Mouse (Mus musculus) cerebellum, postnatal 4 days (tissue): ENCODE results near the gene Serinc5.
"Not testable (repeated sequence)": the region's sequence is repeated elsewhere in the genome, so short reads cannot be mapped to it uniquely, and the experiment has no call there.

Source experiments
- DNase-seq, 2 experiments: peaks; one replicate each; pipeline ENCODE4 v3.0.0; 2022; ENCODE audit warnings: low spot score in 2 of 2, mixed read lengths in 1 of 2

The Serinc5 gene

DNA sequence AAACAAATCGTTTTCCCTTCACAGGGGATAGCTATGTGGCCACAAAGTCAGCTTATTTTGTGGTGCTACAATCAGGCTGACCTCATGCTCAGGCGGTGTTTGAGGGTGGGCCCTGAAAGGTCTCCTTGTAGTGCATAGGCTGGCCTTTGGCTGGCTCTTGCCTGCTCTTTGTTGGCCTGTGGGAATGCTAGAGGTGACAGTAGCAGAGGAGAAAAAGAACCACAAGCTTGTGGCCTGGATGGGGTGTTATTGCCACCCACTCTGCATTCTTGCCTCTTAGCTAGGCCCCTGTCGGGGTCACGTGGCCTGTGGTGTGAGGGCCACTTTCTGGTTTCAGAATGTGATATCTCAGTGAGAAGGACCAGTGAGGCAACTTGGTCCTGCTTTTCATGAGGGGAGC, 54.1 kb downstream of the Serinc5 start:
- no peak for DNase-seq

DNA sequence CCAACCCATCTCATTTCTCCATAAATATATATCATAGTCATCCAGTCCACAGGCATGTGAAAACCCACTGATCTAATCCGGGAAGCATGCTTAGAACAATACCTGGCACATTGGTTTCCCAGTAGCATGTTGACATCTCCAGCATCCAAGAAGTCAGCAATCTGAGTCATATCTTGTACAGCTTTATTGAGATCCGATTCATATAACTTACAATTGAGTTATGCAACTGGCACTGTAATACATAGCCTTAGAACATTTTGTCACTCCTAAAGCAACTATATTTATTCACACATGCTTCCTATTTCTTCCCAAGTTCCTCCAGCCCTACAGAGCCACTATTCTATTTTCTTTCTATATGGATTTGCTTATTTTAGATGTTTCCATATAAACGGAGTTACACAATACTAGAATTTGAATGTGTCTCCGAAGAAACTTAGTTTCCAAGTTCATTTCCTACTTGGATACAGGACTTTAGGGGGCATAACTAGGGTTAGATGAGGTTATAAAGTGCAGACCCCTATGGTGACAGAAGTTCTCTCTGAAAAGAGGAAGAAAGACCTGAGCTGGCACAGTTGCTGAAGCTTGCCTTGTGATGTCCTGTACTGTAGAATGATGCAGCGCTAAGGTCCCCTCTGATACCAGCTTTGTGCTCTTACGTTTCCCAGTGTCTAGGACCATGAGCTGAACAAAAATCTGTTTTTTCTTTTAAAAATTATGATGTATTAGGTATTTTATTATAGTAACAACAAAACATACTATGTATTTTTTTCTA, 57.5 kb downstream of the Serinc5 start:
- DNase-seq, result no peak

DNA sequence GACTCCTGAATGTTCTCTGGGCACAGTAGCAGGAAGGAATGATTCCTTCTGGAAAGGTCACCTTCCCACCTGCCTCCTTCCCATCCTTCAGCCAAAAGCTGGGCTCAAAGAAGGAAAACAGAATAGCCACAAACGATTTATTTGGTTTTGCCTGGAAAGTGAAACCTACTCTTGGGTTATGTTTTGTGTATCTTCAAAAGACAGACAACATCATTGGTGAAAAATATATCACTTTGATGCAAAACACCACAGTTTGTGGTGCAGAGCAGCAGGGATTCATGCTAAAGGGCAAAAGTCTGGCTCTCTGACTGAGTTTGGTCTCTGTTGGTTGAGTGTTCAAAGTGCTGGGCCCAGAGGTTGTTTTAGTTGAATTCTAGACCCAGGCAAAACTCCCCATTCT, 60.8 kb downstream of the Serinc5 start:
- no peak for DNase-seq

GRCm38 (mm10) chr13:92674676-92675075, 63.8 kb downstream of the Serinc5 start:
- DNase-seq, result no peak

GRCm38 (mm10) chr13:92675308-92675707, 64.4 kb downstream of the Serinc5 start:
- no peak for DNase-seq

DNA sequence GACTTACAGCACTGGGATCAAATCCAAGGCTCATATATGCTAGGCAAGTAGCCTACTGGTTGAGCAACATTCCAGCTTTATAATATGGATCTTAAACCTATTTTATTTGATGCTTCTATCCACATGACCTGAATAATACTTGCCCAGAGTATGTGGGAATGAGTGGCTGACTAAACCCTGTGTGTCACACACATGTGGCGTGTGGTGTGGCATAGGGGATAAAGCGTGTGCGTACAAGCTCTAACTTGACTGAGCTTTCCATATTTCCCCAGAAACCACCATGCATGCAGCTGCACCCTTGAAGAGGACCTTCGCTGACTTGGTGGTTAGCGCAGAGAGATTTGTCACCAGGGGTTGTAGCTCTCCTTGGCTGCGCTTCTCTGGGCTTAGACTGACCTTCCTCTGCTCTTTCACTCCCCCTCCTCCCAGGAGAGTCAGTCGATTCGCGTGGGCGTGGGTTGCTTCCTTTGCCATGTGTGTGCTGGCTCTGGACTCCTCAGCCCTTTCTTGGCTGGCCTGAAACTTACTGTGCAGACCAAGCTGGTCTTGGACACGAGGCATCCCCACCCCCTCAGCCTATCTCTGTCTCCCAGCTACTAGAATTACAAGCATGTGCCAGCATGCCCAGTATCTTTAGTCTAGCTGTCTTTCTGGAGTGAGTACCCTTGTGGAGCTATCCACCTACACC, 65.2 kb downstream of the Serinc5 start:
- no peak for DNase-seq

GRCm38 (mm10) chr13:92677656-92678055, 66.8 kb downstream of the Serinc5 start:
- DNase-seq, result no peak

- DNase-seq, result no peak
Measured at GRCm38 (mm10) chr13:92679661-92680060, 68.8 kb downstream of the Serinc5 start.

DNA sequence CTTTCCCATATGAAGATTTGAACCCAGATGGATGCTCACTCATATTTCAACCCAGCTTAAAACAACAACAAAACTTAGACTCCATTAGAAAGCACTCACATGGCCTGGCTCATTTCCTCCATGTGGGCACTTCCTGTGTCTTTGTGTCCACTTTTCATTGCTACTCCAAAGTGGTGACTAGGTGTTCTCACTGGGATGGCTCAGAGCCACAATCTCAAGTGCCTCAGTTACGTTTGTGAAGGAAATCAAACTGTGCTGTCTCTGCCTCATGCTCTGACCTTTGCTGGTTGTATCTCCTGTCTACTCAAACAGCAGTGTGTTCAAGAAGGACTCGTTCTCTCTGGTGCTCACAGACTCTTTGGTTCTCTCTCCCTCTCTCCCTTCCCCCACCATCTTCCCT, 70.7 kb downstream of the Serinc5 start:
- no peak for DNase-seq

GRCm38 (mm10) chr13:92682833-92683232, 71.9 kb downstream of the Serinc5 start:
- no peak for DNase-seq

DNA sequence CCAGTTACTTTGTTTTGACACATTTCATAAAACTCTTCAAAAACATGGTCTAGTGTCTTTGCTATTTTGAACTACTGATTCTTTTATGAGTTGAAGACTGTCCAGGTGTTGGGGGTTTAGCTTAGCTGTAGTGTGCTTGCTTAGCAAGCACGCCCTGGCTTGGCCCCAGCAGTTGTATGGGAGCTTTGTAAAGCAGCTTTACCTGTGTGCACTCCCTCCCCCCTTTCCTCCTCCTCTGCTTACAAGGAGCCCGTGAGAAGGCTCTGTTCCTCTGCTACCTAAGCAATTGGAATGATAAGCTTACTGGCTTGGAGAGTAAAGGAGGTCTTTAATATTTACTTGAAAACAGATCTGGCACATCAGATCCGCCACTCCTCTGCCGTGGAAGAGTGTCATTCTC, 72.6 kb downstream of the Serinc5 start:
- no peak for DNase-seq

GRCm38 (mm10) chr13:92684310-92684709, 73.4 kb downstream of the Serinc5 start:
- DNase-seq, result no peak

GRCm38 (mm10) chr13:92685273-92685672, 74.4 kb downstream of the Serinc5 start:
- DNase-seq, result no peak

GRCm38 (mm10) chr13:92687151-92687550, 76.3 kb downstream of the Serinc5 start:
- DNase-seq, result not testable (repeated sequence)

- no peak for DNase-seq
Measured at GRCm38 (mm10) chr13:92689061-92689460, 78.2 kb downstream of the Serinc5 start.

GRCm38 (mm10) chr13:92693866-92694550, 83.1 kb downstream of the Serinc5 start:
- DNase-seq, result no peak

GRCm38 (mm10) chr13:92696491-92696939, 85.6 kb downstream of the Serinc5 start:
- peak in 1 of 2 experiments; percentile 8 for DNase-seq

DNA sequence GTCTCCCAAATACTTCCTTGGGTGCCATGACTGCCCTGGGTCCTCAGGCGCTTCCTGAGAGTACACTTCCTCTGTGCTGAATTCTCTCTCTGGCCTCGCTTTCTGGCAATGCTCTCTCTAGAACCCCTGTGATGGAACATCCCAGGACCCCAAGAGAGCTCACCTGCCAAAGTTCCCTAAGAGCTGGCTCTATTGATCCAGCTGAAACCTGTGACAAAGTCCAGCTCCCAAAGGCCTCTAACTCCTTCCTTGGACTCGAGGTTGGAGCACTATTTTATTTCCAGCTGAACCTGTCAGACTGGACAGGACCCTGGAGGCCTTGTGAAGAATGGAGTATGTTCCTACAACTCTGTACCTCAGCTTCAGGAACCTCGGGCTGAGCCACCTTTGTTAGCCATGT, 86.2 kb downstream of the Serinc5 start:
- no peak for DNase-seq

- DNase-seq, result no peak
Measured at GRCm38 (mm10) chr13:92698781-92699180, 87.9 kb downstream of the Serinc5 start.

DNA sequence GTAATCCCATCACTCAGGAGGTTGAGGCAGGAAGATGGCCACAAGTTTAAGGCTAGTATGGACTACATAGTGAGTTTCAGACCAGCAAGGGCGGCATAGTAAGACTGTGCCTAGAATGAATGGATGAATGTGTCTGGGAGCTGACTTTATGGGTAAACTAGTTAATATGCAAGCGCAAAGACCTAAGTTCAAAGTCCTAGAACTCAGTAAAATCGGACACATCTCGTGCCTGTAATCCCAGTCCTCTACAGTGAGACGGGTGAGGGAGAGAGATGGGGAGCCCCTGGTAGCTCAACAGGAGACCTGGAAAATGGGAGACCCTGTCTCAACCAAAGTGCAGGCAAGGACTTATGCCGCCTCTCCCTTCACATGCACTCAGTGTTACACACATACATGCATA, 88.5 kb downstream of the Serinc5 start:
- no peak for DNase-seq

GRCm38 (mm10) chr13:92702035-92702434, 91.1 kb downstream of the Serinc5 start:
- no peak for DNase-seq

- DNase-seq, result peak in 1 of 2 experiments; percentile 77
Measured at GRCm38 (mm10) chr13:92703241-92704027, 92.5 kb downstream of the Serinc5 start.
